Mouse (Mus musculus) CH12.LX (cell line): ENCODE results near the gene Cebpg. TPM values are rescaled to one million over a fixed set of nuclear protein-coding genes. Genes with fewer than 3 reads are reported as not detected.

Experiments used
- DNase-seq: peaks from one replicate; pipeline ENCODE4 v3.0.0-alpha.2; 2013; ENCODE audit errors: extremely low read depth
- H3K27ac ChIP-seq: 2 replicates; pipeline ENCODE4 v1.5.1; 2012; ENCODE audit warnings: low read depth, mild to moderate bottlenecking, control low read depth, moderate library complexity; ENCODE audit not compliant: insufficient read depth
- H3K27me3 ChIP-seq: replicated peaks from 2 replicates; pipeline ENCODE3; 2012; ENCODE audit warnings: inconsistent platforms
- H3K36me3 ChIP-seq, 2 experiments: replicated peaks in 1 of 2; 2 replicates each; pipeline versions ENCODE3 to v1.6.1; 2012; ENCODE audit warnings: inconsistent platforms in 1 of 2, low read length in 1 of 2, mild to moderate bottlenecking in 1 of 2, mixed read lengths in 1 of 2, moderate library complexity in 1 of 2; ENCODE audit not compliant: control insufficient read depth in 1 of 2, insufficient read depth in 1 of 2
- H3K4me1 ChIP-seq, 2 experiments: 2 replicates each; pipeline ENCODE4 v1.6.1; 2012; ENCODE audit warnings: inconsistent platforms in 1 of 2, moderate library complexity in 1 of 2; ENCODE audit not compliant: insufficient read depth in 2 of 2, control insufficient read depth in 1 of 2
- H3K4me2 ChIP-seq: 2 replicates; pipeline ENCODE4 v1.6.1; 2012; ENCODE audit warnings: low read depth, mild to moderate bottlenecking, control low read depth; ENCODE audit not compliant: poor library complexity, insufficient read depth, severe bottlenecking
- H3K4me3 ChIP-seq, 3 experiments: fragments of 150-350 bp in 1 of 3; sonication (generic) in 1 of 3; replicated peaks in 1 of 3; 2 replicates each; pipeline versions ENCODE3 to v1.5.1; 2011 to 2012; ENCODE audit warnings: low read depth in 2 of 3, low read length in 2 of 3, mild to moderate bottlenecking in 2 of 3, moderate library complexity in 2 of 3, control low read depth in 1 of 3, improper control_type of control experiment in 1 of 3, inconsistent platforms in 1 of 3, mixed read lengths in 1 of 3; ENCODE audit not compliant: poor library complexity in 1 of 3
- H3K79me2 ChIP-seq: replicated peaks from 2 replicates; pipeline ENCODE4 v1.6.1; 2012; ENCODE audit warnings: mild to moderate bottlenecking, moderate library complexity; ENCODE audit not compliant: control insufficient read depth, poor library complexity, insufficient read depth, severe bottlenecking; ENCODE audit errors: extremely low read depth
- H3K9ac ChIP-seq: 2 replicates; pipeline ENCODE4 v1.6.1; 2012; ENCODE audit warnings: low read depth, mild to moderate bottlenecking, control low read depth, moderate library complexity; ENCODE audit not compliant: insufficient read depth
- H3K9me3 ChIP-seq: replicated peaks from 2 replicates; pipeline ENCODE3; 2012; ENCODE audit warnings: low read length, inconsistent platforms, mixed read lengths
- CHD1 ChIP-seq: IDR thresholded peaks from 2 replicates; pipeline ENCODE4 v1.6.1; 2012; ENCODE audit warnings: low read depth, low read length, improper control_type of control experiment, inconsistent platforms
- CHD2 ChIP-seq: IDR thresholded peaks from 2 replicates; pipeline ENCODE4 v1.6.1; 2011; ENCODE audit warnings: low read length, improper control_type of control experiment
- CTCF ChIP-seq, 2 experiments: IDR thresholded peaks in 1 of 2; conservative IDR thresholded peaks in 1 of 2; 2 replicates each; pipeline ENCODE4 v1.5.1; 2011 to 2012; ENCODE audit warnings: low read depth in 2 of 2, low read length in 2 of 2, improper control_type of control experiment in 1 of 2, inconsistent platforms in 1 of 2, mild to moderate bottlenecking in 1 of 2, moderate library complexity in 1 of 2
- HCFC1 ChIP-seq: IDR thresholded peaks from 2 replicates; pipeline ENCODE4 v1.6.1; 2012; ENCODE audit warnings: low read depth, mild to moderate bottlenecking, inconsistent platforms, low read length, improper control_type of control experiment
- KAT2A ChIP-seq: IDR thresholded peaks from 2 replicates; pipeline ENCODE4 v1.6.1; 2012; ENCODE audit warnings: low read length, improper control_type of control experiment, inconsistent platforms; ENCODE audit not compliant: insufficient replicate concordance
- MEF2A ChIP-seq: IDR thresholded peaks from 2 replicates; pipeline ENCODE4 v1.6.1; 2014; ENCODE audit warnings: low read depth, mild to moderate bottlenecking, inconsistent platforms, low read length, improper control_type of control experiment, borderline replicate concordance
- PAX5 ChIP-seq: IDR thresholded peaks from 2 replicates; pipeline ENCODE4 v1.6.1; 2012; ENCODE audit warnings: low read length, inconsistent platforms, mixed read lengths
- POLR2AphosphoS2 ChIP-seq: IDR thresholded peaks from 2 replicates; pipeline ENCODE4 v1.6.1; 2011; ENCODE audit warnings: low read depth, low read length, improper control_type of control experiment
- RAD21 ChIP-seq: IDR thresholded peaks from 2 replicates; pipeline ENCODE4 v1.6.1; 2011; ENCODE audit warnings: low read depth, mild to moderate bottlenecking, low read length, improper control_type of control experiment, moderate library complexity
- SMC3 ChIP-seq: IDR thresholded peaks from 2 replicates; pipeline ENCODE4 v1.6.1; 2011; ENCODE audit warnings: low read depth, low read length, improper control_type of control experiment
- UBTF ChIP-seq: IDR thresholded peaks from 2 replicates; pipeline ENCODE4 v1.6.1; 2012; ENCODE audit warnings: low read depth, mild to moderate bottlenecking, inconsistent platforms, low read length, improper control_type of control experiment, moderate library complexity
- dilution Hi-C: fragments of 300-500 bp; cut with MboI; formaldehyde crosslinking; loops from 2 replicates; pipeline ENCODE4 v1.14.3; 2020; ENCODE audit warnings: low sequenced_read_pairs; ENCODE audit not compliant: extremely low pct_unique_long_range_greater_than_20kb, extremely low pct_ligation_motif_present
- in situ Hi-C: fragments of 300-500 bp; cut with MboI; formaldehyde crosslinking; loops from 3 replicates; pipeline ENCODE4 v1.14.3; 2019; ENCODE audit warnings: low sequenced_read_pairs, low pct_ligation_motif_present, low pct_unique_long_range_greater_than_20kb, mixed read lengths
- polyA plus RNA-seq: library from polyadenylated mRNA; unstranded; fragments of >175 nt; gene quantifications from 2 replicates; pipeline ENCODE4 v1.2.1, GENCODE M21; 2012; ENCODE audit warnings: low read depth; ENCODE audit not compliant: insufficient read length
- total RNA-seq, 2 experiments: library from RNA; depleted of rRNA; stranded (reverse); fragments of 300-350 nt in 1 of 2; fragments of >200 nt in 1 of 2; gene quantifications; 2 replicates each; pipeline ENCODE4 v1.2.3; 2012 to 2014

The Cebpg gene
- total and polyA plus RNA-seq, 3 experiments: 23.5 to 34.6 (median 25.3) TPM

DNA sequence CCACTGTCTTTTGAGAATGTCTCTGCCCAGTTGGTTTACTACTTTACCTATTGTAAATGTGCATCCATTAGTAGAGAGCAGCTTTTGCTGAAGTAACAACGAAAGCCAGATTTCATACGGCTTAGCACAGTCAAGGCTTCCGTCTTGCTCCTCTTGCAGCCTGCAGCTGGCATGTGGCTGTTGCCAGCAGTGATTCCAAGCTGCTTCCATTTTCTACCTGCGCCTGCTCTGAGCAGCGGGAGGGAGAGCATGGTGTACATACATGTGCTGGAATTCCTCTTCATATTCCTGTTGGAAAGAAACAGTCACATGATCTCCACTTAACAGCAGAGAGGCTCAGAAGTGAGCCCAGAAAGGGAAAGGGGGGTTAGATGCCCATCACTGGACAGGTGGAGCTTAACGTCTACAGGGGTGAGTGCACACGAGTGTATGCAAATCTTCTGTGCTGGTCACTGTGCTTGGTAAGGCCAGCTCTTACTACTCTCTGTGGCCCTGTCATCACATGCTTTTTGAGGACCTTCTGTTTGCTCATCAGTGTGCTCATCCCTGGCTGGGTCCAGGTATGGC is 53.1 kb downstream of the Cebpg start:
- no peaks in the 10 kb centered on the region for H3K79me2 ChIP-seq
- no peak overlapping the region for H3K4me3 ChIP-seq
- dilution Hi-C loops (no loop called here), in situ Hi-C loops (no loop called here)
- H3K4me1 ChIP-seq: peaks cover 5 to 10% of the 10 kb centered on the region in 2 experiments; a peak in 3 of 4 replicates
- no peak for DNase-seq
- H3K9me3 ChIP-seq: no peaks in the 10 kb centered on the region
- H3K36me3 ChIP-seq: peaks cover 0 to 45% of the 10 kb centered on the region in 2 experiments
- no peak overlapping the region for H3K9ac ChIP-seq
- H3K4me2 ChIP-seq: no peak overlapping the region
- no peak overlapping the region for H3K27ac ChIP-seq
- TF ChIP-seq PAX5 (no peak), MEF2A (no peak), CHD1 (no peak), HCFC1 (no peak), CTCF (conservative IDR thresholded peaks at IDR 0.05 in 1 of 2, IDR thresholded peaks at IDR 0.05 in 1 of 2; ENCODE audit: low read depth in 2 of 2, low read length in 2 of 2) (no peak)
- no peaks in the 10 kb centered on the region for H3K27me3 ChIP-seq

GRCm38 (mm10) chr7:35000839-35001238 is 55.5 kb downstream of the Cebpg start:
- TF ChIP-seq UBTF: no peak
- TF ChIP-seq CHD2: no peak
- peak; percentile 71 for TF ChIP-seq RAD21
- TF ChIP-seq KAT2A: no peak
- no peak for TF ChIP-seq POLR2AphosphoS2
- TF ChIP-seq SMC3: peak; percentile 80
- peak; percentile 81 to 89 for TF ChIP-seq CTCF (conservative IDR thresholded peaks at IDR 0.05 in 1 of 2, IDR thresholded peaks at IDR 0.05 in 1 of 2; ENCODE audit: low read depth in 2 of 2, low read length in 2 of 2)
- no peak overlapping the region for H3K4me2 ChIP-seq
- H3K4me1 ChIP-seq: peaks cover 5 to 8% of the 10 kb centered on the region in 2 experiments; a peak in 3 of 4 replicates
- H3K79me2 ChIP-seq: no peaks in the 10 kb centered on the region
- H3K9me3 ChIP-seq: no peaks in the 10 kb centered on the region
- no peaks in the 10 kb centered on the region for H3K27me3 ChIP-seq
- dilution Hi-C loops: no loop called here
- in situ Hi-C loops: no loop called here
- no peak overlapping the region for H3K4me3 ChIP-seq
- H3K27ac ChIP-seq: no peak overlapping the region
- DNase-seq: peak; percentile 52
- peaks cover 0 to 42% of the 10 kb centered on the region in 2 experiments for H3K36me3 ChIP-seq
- H3K9ac ChIP-seq: no peak overlapping the region

Other genes with a start within 250 kb of the Cebpg start
- 0.13 and 0.21 TPM in 2 replicates for gene Chst8, start 243.9 kb downstream of the Cebpg start, total RNA-seq (2012; rRNA removed)
- gene Chst8, start 243.9 kb downstream of the Cebpg start, total RNA-seq (2014; rRNA removed): 0.27 and 0.31 TPM in 2 replicates
- 0.16 and 0.26 TPM in 2 replicates for gene Chst8, start 243.9 kb downstream of the Cebpg start, polyA plus RNA-seq
- gene Pepd, start 144.2 kb downstream of the Cebpg start, total RNA-seq (2012; rRNA removed): 68.3 and 68.5 TPM in 2 replicates
- gene Pepd, start 144.2 kb downstream of the Cebpg start, total RNA-seq (2014; rRNA removed): 52.4 and 63.7 TPM in 2 replicates
- 50.9 and 53.5 TPM in 2 replicates for gene Pepd, start 144.2 kb downstream of the Cebpg start, polyA plus RNA-seq
- gene Cebpa, start 62.7 kb upstream of the Cebpg start, total RNA-seq (2012; rRNA removed): not detected in 2 replicates
- gene Cebpa, start 62.7 kb upstream of the Cebpg start, total RNA-seq (2014; rRNA removed): not detected in 2 replicates
- not detected in 2 replicates for gene Cebpa, start 62.7 kb upstream of the Cebpg start, polyA plus RNA-seq
- gene Slc7a10, start 129.8 kb upstream of the Cebpg start, total RNA-seq (2012; rRNA removed): not detected in 2 replicates
- not detected in 2 replicates for gene Slc7a10, start 129.8 kb upstream of the Cebpg start, total RNA-seq (2014; rRNA removed)
- not detected in 2 replicates for gene Slc7a10, start 129.8 kb upstream of the Cebpg start, polyA plus RNA-seq
- gene Lrp3, start 158.9 kb upstream of the Cebpg start, total RNA-seq (2012; rRNA removed): not detected in 2 replicates
- not detected in 2 replicates for gene Lrp3, start 158.9 kb upstream of the Cebpg start, total RNA-seq (2014; rRNA removed)
- gene Lrp3, start 158.9 kb upstream of the Cebpg start, polyA plus RNA-seq: not detected in 2 replicates